Mouse (Mus musculus) spleen, adult 2 months (tissue): Measurements from ENCODE around the gene Rpa1. TPM values are rescaled to one million over a fixed set of nuclear protein-coding genes. Genes with fewer than 3 reads are reported as not detected.

Source experiments
- DNase-seq, 2 experiments: peaks; one replicate each; pipeline versions ENCODE4 v3.0.0 to v3.0.0-alpha.2; 2012 to 2021; ENCODE audit warnings: low spot score in 2 of 2, low read depth in 1 of 2
- H3K27ac ChIP-seq: fragments of 200-500 bp; 2 replicates; pipeline ENCODE4 v1.5.1; 2012; ENCODE audit warnings: low read length, inconsistent platforms; ENCODE audit not compliant: insufficient read depth
- H3K27me3 ChIP-seq: fragments of 200-500 bp; 2 replicates; pipeline ENCODE4 v1.6.1; 2012; ENCODE audit warnings: mild to moderate bottlenecking, moderate library complexity, low read length, inconsistent platforms; ENCODE audit not compliant: control insufficient read depth, insufficient read depth
- H3K36me3 ChIP-seq: fragments of 200-500 bp; 2 replicates; pipeline ENCODE4 v1.6.1; 2012; ENCODE audit warnings: mild to moderate bottlenecking, low read length, inconsistent platforms; ENCODE audit not compliant: control insufficient read depth, insufficient read depth
- H3K4me1 ChIP-seq: fragments of 200-500 bp; 2 replicates; pipeline ENCODE4 v1.6.1; 2011; ENCODE audit warnings: inconsistent platforms; ENCODE audit not compliant: control insufficient read depth, insufficient read depth, insufficient read length
- H3K4me3 ChIP-seq: fragments of 200-500 bp; 2 replicates; pipeline ENCODE4 v1.5.1; 2011; ENCODE audit warnings: mild to moderate bottlenecking, inconsistent platforms; ENCODE audit not compliant: insufficient read depth, insufficient read length; ENCODE audit errors: extremely low read depth
- CTCF ChIP-seq: fragments of 200-500 bp; IDR thresholded peaks from 2 replicates; pipeline ENCODE4 v1.5.1; 2011; ENCODE audit warnings: mild to moderate bottlenecking, inconsistent platforms; ENCODE audit not compliant: insufficient read depth, insufficient read length, insufficient replicate concordance; ENCODE audit errors: extremely low read depth
- POLR2A ChIP-seq: fragments of 200-500 bp; IDR thresholded peaks from 2 replicates; pipeline ENCODE4 v1.6.1; 2011; ENCODE audit warnings: low read depth, low read length, inconsistent platforms
- WGBS: fragments of 180-500 bp; shearing (Covaris S2); methylation state at CpG from one replicate; pipeline ENCODE4 v1.1.7; 2018; 5-methylcytosine and 5-hydroxymethylcytosine counted together
- polyA plus RNA-seq: library from polyadenylated mRNA; depleted of rRNA; stranded (reverse); fragments of >200 nt; gene quantifications from 2 replicates; pipeline ENCODE4 v1.2.3, GENCODE M21; 2012

Gene Rpa1
- polyA plus RNA-seq, 1 experiment, result 23.6 TPM

DNA sequence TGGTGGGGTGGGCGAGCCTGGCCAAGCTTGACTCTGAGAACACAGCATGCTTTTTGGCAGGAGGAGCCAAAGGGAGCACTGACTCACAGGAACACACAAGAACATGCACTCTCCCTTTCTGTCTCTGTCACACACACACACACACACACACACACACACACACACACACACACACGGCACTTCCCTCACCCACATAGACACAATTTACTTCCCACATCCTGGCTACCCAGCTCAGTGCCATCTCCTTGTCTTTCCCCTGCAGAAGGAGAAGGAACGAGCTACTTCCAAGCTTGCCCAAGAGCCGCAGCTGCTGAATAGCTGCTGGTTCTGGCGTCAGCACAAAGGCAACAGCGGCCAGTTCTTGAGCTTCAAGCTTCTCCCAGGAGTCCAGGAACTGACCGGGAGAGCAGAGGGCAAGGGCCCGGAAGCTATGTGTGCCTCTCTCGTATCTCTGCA is 80.3 kb downstream of the Rpa1 start:
- H3K4me3 ChIP-seq, result no peak overlapping the region
- no peak for TF ChIP-seq CTCF
- TF ChIP-seq POLR2A, result no peak
- peaks cover 3% of the 10 kb centered on the region; the same call in 1 of the 2 replicates for H3K4me1 ChIP-seq
- no peak for DNase-seq
- H3K27ac ChIP-seq, result no peak overlapping the region; the same call in 1 of the 2 replicates
- no peaks in the 10 kb centered on the region for H3K27me3 ChIP-seq
- H3K36me3 ChIP-seq, result no peaks in the 10 kb centered on the region
- WGBS, result 63% methylated on average over 9 of the region's 9 CpGs

DNA sequence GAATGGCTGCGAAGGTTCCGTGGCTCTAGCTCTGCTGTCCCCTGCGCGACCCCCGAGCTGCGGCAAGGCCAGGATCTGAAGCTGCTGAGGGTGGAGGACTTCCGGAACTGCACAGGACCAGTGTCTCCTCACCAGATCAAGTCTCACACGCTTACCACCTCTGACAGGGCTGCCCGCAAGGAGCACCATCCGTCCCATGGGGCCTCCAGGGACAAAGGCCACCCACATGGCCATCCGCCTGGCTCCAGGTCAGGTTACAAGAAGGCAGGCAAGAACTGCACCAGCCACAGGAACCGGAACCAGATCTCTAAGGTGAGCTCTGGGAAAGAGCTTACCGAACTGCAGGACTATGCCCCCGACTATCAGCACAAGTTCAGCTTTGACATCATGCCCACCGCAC is 82.6 kb downstream of the Rpa1 start:
- WGBS, result 96% methylated on average over 15 of the region's 15 CpGs
- no peak for DNase-seq
- TF ChIP-seq CTCF, result no peak
- no peak for TF ChIP-seq POLR2A

DNA sequence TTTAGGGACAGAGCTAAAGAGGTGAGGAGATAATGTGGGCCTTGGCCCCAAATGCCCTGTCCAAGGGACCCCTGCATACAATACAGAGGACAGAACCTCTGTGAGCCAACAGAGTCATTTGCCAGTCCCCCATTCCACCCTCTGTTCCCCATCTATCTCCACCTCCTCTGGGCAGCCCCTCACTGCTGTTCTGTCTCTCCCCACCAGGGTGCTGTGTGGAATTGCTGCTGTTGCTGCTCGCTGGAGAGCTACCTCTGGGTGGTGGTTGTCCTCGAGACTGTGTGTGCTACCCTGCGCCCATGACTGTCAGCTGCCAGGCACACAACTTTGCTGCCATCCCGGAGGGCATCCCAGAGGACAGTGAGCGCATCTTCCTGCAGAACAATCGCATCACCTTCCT is 83.6 kb downstream of the Rpa1 start:
- 87% methylated on average over 6 of the region's 6 CpGs for WGBS
- no peak for DNase-seq
- Histone ChIP-seq H3K4me1 (peaks cover 5% of the 10 kb centered on the region; the same call in 1 of the 2 replicates), H3K27me3 (no peaks in the 10 kb centered on the region), H3K36me3 (no peaks in the 10 kb centered on the region), H3K27ac (no peak overlapping the region), H3K4me3 (no peak overlapping the region)
- TF ChIP-seq POLR2A (no peak), CTCF (no peak)

More for the DNA sequence above, 82.6 kb downstream of the Rpa1 start:
- Histone ChIP-seq H3K27ac (no peak overlapping the region), H3K4me1 (peaks cover 5% of the 10 kb centered on the region; the same call in 1 of the 2 replicates), H3K27me3 (no peaks in the 10 kb centered on the region), H3K36me3 (no peaks in the 10 kb centered on the region), H3K4me3 (no peak overlapping the region)

DNA sequence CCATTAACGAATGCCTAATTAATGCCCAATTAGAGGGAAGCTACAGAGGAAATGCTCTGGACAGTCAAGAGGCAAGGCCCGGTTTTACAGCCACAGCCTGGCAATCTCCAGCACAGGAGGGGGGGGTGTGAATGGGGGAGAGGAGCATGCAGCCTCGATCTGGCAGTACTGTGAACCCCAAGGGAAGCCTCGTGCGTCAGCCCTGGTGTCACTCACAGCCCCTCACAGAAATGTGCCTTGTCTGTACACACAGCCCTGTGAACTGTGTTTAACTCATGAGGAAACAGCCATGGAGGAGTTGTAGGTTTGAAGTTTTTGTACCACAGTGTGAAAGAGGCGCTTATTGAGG is 84.2 kb downstream of the Rpa1 start:
- Histone ChIP-seq H3K4me1 (peaks cover 5% of the 10 kb centered on the region; the same call in 1 of the 2 replicates), H3K36me3 (no peaks in the 10 kb centered on the region), H3K4me3 (no peak overlapping the region), H3K27ac (no peak overlapping the region), H3K27me3 (no peaks in the 10 kb centered on the region)
- 77% methylated on average over 6 of the region's 6 CpGs for WGBS
- TF ChIP-seq POLR2A (no peak), CTCF (no peak)
- DNase-seq, result no peak

DNA sequence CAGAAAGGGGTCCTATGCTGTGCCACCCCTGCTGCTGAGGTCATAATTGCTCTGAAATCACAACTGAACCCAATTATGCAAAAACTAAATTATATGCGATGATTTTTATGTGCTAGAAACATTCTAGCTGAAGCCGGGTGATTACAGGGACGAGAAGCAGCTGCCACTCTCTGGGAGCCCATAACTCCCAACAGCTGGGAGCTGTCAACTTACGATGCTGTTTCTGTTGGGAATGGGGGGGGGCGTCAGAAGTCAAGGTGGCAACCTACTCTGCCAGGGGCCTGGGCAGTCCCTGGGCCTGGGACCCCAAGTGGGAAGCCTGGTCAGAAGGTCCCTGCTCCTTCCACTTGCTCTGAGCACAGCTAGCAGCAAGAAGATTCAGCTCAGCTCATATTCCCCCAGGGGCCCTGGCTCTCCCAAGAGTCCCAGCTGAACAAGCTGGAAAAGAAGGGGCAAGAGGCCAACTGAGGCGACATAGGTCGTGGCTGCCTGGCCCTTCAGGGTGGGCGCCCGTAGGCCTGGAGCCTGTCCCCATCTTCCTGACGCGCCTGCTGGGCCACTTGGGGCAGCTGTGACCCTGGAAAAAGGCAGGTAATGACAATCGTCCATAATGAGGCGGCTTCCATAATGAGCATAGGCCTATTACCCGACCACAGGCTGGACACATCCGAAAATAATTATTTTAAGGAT is 84.7 kb downstream of the Rpa1 start:
- H3K27ac ChIP-seq, result peak overlapping the region; percentile 37; the same call in 1 of the 2 replicates
- no peak for TF ChIP-seq POLR2A
- TF ChIP-seq CTCF, result no peak
- WGBS, result 89% methylated on average over 15 of the region's 15 CpGs
- H3K4me3 ChIP-seq, result no peak overlapping the region
- no peak for DNase-seq
- peaks cover 5% of the 10 kb centered on the region; the same call in 1 of the 2 replicates for H3K4me1 ChIP-seq
- no peaks in the 10 kb centered on the region for H3K27me3 ChIP-seq
- no peaks in the 10 kb centered on the region for H3K36me3 ChIP-seq

DNA sequence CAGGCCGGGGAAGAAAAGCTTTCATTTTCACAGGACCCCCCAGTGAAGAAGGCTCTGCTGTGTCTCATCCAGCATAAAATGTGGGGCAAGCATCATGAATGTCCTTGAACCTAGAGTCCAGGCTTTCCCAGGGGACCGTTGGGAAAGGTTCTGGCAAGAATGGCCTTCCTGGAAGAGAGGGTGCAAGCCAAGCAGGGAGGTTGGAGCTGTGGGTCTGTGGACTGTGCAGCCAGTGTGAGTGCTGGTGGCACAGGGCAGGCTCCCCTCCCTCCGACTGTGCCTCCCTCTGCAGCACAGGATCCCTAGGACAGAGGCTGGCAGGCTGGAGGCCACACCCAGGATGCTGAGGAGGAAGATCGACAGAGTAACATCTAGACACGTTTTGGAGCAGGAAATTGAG is 85.3 kb downstream of the Rpa1 start:
- DNase-seq, result no peak
- TF ChIP-seq POLR2A (no peak), CTCF (no peak)
- Histone ChIP-seq H3K4me1 (peaks cover 5% of the 10 kb centered on the region; the same call in 1 of the 2 replicates), H3K4me3 (no peak overlapping the region), H3K27ac (peak overlapping the region; percentile 37; the same call in 1 of the 2 replicates), H3K36me3 (no peaks in the 10 kb centered on the region), H3K27me3 (no peaks in the 10 kb centered on the region)
- WGBS, result 39% methylated on average over 5 of the region's 5 CpGs

DNA sequence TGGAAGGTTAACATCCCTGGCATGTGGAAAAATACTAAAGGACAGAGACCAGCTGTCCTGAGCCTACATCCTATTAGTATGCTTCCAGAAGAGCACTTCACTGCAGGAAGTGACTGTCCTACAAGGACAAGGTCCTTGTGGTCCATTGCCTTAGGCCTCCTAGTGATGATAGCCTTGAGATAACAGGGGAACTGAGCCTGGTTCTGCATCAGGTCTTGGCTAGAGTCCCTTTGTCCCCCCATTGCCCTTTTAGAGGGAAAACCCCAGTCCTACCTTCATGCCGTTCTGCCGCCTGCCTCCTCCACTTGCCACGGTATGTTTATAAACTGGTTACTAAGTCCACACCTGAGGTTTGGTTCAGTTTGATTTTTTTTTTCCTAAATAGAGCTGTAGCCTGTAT is 85.9 kb downstream of the Rpa1 start:
- peaks cover 5% of the 10 kb centered on the region; the same call in 1 of the 2 replicates for H3K4me1 ChIP-seq
- WGBS, result 79% methylated on average over 3 of the region's 3 CpGs
- DNase-seq, result no peak
- no peaks in the 10 kb centered on the region for H3K27me3 ChIP-seq
- H3K36me3 ChIP-seq, result no peaks in the 10 kb centered on the region
- no peak overlapping the region for H3K27ac ChIP-seq
- TF ChIP-seq CTCF (no peak), POLR2A (no peak)
- H3K4me3 ChIP-seq, result no peak overlapping the region
